In genomic region chr2:146428751-146429150, GRCm38 (mm10) we compare ENCODE assay signal across 13 mouse cellular contexts.
"Had no signal": no experiment of that assay in that cellular context is flagged by ENCODE, and none has a peak within 500 bp of the region (broad histone marks: within the 10 kb centered on the region; RNA-seq: fewer than 3 reads in every experiment).

No protein-coding gene starts in this region.

- DNase-seq: gastrocnemius, adult 2 months; gastrocnemius, postnatal 10 days; gastrocnemius, postnatal 25 days; heart, adult 2 months; heart, postnatal 10 days; heart, postnatal 4 days; kidney, adult 18-20 months; kidney, adult 8-10 months; kidney, postnatal 10 days; kidney, postnatal 25 days; kidney, postnatal 4 days; liver; liver, embryonic 13.5 days had no signal
